Mouse (Mus musculus): ENCODE measurements around the gene Odf4. TPM values are rescaled to one million over a fixed set of nuclear protein-coding genes. Genes with fewer than 3 reads are reported as not detected.
"Not testable (repeated sequence)": the region's sequence is repeated elsewhere in the genome, so short reads cannot be mapped to it uniquely, and the experiment has no call there.

Gene Odf4
- not detected in 2 replicates for polyA plus RNA-seq (2015; fragmentation: Nextera tagmentation; extraction: Ambion mirVana)

DNA sequence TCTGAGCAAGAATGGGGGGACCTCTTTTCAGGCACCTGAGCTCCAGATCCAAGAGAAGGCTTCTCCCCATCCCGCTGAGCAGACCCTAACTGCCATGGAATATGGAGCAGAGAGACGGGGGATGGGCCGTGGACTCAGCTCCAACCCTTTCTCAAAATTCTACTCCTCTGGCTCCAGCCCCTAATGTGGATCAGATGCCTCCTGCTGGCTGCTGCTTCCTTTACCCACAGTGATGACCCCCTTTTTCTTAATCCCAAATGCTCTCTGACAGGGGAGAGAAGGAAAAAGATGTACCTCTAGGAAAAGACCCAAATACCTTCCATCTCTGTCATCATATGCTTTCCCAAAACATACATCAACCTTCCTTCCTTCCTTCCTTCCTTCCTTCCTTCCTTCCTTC, at the start of gene Odf4:
Odf4 (minus strand) TSS at position 101 of the 400 bp plus-strand sequence.
- no peaks in the 10 kb centered on the region for H3K36me3 ChIP-seq (ENCODE audit: insufficient read depth, low read length)
- WGBS = 73% methylated on average over 3 of the region's 3 CpGs
- H3K27ac ChIP-seq (ENCODE audit: low read length) = no peak within 1 kb of the TSS
- H3K9me3 ChIP-seq (ENCODE audit: low read length) = no peaks in the 10 kb centered on the region
- no peak within 1 kb of the TSS for H3K9ac ChIP-seq (replicated peaks; ENCODE audit: low read length)
- H3K4me1 ChIP-seq (ENCODE audit: insufficient read depth, low read length) = peaks cover 9% of the 10 kb centered on the region; the same call in 1 of the 2 replicates
- no peak for ATAC-seq (ENCODE audit: low FRiP score, low TSS enrichment)
- H3K27me3 ChIP-seq (ENCODE audit: insufficient read depth, low read length) = no peaks in the 10 kb centered on the region
- H3K4me2 ChIP-seq (replicated peaks; ENCODE audit: low read depth, low read length) = no peak within 1 kb of the TSS
- H3K4me3 ChIP-seq (ENCODE audit: low read length) = no peak within 1 kb of the TSS

DNA sequence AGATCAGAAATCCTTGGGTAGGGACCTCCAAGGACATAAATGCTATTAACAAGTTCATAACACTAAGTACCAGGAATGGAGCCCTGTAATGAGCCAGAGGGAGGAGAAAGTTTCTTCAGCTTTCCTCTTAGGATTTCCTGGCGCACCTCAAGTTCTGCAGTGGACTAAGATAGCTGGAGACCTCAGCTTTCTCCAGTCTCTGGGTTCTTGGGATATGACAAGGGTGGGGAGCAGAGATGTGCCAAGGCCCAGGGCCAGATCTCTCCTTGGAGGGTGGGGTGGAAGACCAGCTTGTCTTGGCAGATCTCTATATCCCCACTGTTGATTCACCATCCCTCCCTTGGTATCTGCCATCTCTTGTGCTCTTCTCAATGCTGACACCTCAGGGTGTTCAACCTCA, 48.7 kb upstream of the Odf4 start:
- H3K27me3 ChIP-seq (ENCODE audit: insufficient read depth, low read length) = no peaks in the 10 kb centered on the region
- H3K36me3 ChIP-seq (ENCODE audit: insufficient read depth, low read length) = no peaks in the 10 kb centered on the region
- H3K4me1 ChIP-seq (ENCODE audit: insufficient read depth, low read length) = peaks cover 7% of the 10 kb centered on the region
- H3K9ac ChIP-seq (replicated peaks; ENCODE audit: low read length) = no peak overlapping the region
- WGBS = 74% methylated on average over 1 of the region's 1 CpGs
- no peak overlapping the region for H3K4me3 ChIP-seq (ENCODE audit: low read length)
- H3K4me2 ChIP-seq (replicated peaks; ENCODE audit: low read depth, low read length) = no peak overlapping the region
- no peaks in the 10 kb centered on the region for H3K9me3 ChIP-seq (ENCODE audit: low read length)
- ATAC-seq (ENCODE audit: low FRiP score, low TSS enrichment) = no peak
- no peak overlapping the region for H3K27ac ChIP-seq (ENCODE audit: low read length)

DNA sequence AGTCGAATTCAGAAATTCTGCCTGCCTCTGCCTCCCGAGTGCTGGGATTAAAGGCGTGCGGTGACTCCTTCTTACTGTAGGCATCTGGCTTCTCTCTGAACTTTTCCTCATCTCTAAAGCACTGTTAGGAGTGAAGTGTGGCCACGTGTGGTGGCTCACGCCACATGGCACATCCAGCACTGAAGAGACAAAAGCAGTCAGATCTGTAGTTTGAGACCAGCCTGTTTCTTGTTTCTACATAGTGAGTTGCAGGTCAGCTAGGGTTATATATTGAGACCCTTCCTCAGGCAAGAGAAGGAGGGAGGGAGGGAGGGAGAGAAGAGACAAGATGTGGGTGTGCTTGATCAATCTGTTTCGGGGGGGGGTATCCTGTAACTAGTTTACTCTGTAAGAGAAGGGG, 48.2 kb upstream of the Odf4 start, which contains the start of gene Rangrf:
Rangrf (minus strand) TSS at position 101 of the 400 bp plus-strand sequence.
- ATAC-seq (ENCODE audit: low FRiP score, low TSS enrichment) = no peak
- peak within 1 kb of the TSS; percentile 75 for H3K4me2 ChIP-seq (replicated peaks; ENCODE audit: low read depth, low read length)
- H3K4me1 ChIP-seq (ENCODE audit: insufficient read depth, low read length) = peaks cover 10% of the 10 kb centered on the region
- peak within 1 kb of the TSS; percentile 61 for H3K9ac ChIP-seq (replicated peaks; ENCODE audit: low read length)
- no peaks in the 10 kb centered on the region for H3K27me3 ChIP-seq (ENCODE audit: insufficient read depth, low read length)
- H3K4me3 ChIP-seq (ENCODE audit: low read length) = peak within 1 kb of the TSS; percentile 56
- H3K9me3 ChIP-seq (ENCODE audit: low read length) = no peaks in the 10 kb centered on the region
- WGBS = 80% methylated on average over 7 of the region's 7 CpGs
- no peak within 1 kb of the TSS for H3K27ac ChIP-seq (ENCODE audit: low read length)
- H3K36me3 ChIP-seq (ENCODE audit: insufficient read depth, low read length) = no peaks in the 10 kb centered on the region

DNA sequence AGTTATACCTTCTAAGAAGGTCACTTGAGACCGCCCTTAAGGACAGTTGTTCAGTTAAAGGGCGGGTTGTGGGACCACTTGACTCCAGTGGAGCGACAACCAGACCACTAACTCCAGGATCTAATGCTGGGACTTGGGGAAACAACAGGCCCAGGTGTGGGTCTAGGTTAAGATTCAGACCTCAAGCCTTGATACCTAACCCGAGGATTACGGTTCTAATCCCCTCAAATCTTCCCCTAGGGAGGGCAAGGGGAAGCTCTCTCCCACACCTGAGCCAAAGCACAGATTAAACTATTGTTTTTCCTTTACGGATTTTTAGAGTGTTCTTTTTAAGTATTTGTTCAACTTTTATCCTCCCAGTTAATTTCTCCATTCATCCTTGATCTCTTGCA, 47.2 kb upstream of the Odf4 start:
- Histone ChIP-seq H3K4me1 (ENCODE audit: insufficient read depth, low read length) (peaks cover 10% of the 10 kb centered on the region), H3K9ac (replicated peaks; ENCODE audit: low read length) (peak overlapping the region; percentile 61), H3K27me3 (ENCODE audit: insufficient read depth, low read length) (no peaks in the 10 kb centered on the region), H3K9me3 (ENCODE audit: low read length) (no peaks in the 10 kb centered on the region), H3K4me3 (ENCODE audit: low read length) (peak overlapping the region; percentile 56), H3K4me2 (replicated peaks; ENCODE audit: low read depth, low read length) (peak overlapping the region; percentile 75), H3K27ac (ENCODE audit: low read length) (no peak overlapping the region), H3K36me3 (ENCODE audit: insufficient read depth, low read length) (no peaks in the 10 kb centered on the region)
- ATAC-seq (ENCODE audit: low FRiP score, low TSS enrichment) = no peak
- WGBS = 33% methylated on average over 6 of the region's 6 CpGs

DNA sequence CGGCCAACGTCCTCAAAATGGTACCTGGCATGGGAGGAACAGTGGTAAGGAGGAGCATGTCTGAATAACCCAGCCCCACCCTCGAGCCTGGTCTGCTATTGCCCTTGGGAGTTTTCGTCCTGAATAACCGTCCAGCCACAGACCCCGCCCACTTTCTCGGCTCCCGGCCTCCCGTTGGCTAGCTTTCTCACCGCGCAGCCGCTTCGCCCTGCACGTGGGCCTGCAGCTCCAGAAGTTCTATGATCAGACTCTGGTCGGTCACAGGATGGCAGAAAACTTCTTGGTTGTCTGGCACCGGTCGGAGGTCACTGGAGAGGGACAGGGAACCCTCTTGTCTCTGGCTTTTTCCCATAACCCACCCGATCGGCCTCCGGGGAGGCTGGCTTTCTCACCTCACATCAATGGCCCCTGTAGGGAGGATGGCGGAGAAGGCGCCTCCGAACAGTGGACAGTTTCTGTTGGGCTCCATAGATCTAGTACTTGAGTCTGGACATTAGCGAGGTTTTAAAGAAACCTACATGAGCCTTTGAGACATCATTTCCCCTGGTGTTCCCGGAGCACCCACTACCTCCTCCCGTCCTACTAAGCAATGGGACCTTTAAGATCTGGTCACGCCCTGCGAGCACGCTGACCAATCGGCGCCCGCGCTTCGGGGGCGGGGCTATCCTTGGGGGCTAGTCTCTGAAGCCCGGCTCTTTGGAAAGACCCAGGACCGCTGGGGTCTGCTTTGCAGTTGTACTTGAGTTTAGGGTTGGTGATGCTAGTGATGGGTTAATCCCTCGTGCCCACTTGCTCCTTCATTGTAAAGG, 46.6 kb upstream of the Odf4 start:
- peak overlapping the region; percentile 56 for H3K4me3 ChIP-seq (ENCODE audit: low read length)

DNA sequence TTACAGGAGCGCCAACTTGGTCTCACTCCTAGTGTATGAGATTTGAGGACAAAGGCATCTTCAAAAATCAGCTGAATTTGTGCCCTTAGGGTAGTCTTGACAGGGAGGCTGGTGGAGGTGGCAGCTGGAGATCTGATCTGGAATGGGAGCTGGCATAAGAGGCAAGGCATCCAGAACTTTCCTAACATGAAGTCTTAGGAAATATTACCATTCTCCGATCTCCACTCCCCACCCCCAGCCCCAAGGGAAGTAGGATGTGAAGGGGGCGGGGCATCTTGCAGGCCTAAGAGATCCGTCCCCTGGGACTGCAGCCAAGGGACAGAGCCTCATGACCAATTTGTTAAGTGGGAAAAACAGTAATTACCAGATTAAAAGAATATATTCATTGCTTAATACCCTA, 43.4 kb upstream of the Odf4 start:
- no peak overlapping the region for H3K27ac ChIP-seq (ENCODE audit: low read length)
- no peak overlapping the region for H3K4me3 ChIP-seq (ENCODE audit: low read length)
- H3K9me3 ChIP-seq (ENCODE audit: low read length) = no peaks in the 10 kb centered on the region
- no peak overlapping the region for H3K4me2 ChIP-seq (replicated peaks; ENCODE audit: low read depth, low read length)
- no peak for ATAC-seq (ENCODE audit: low FRiP score, low TSS enrichment)
- WGBS = 71% methylated on average over 4 of the region's 4 CpGs
- H3K36me3 ChIP-seq (ENCODE audit: insufficient read depth, low read length) = no peaks in the 10 kb centered on the region
- H3K4me1 ChIP-seq (ENCODE audit: insufficient read depth, low read length) = peaks cover 17% of the 10 kb centered on the region
- no peak overlapping the region for H3K9ac ChIP-seq (replicated peaks; ENCODE audit: low read length)
- no peaks in the 10 kb centered on the region for H3K27me3 ChIP-seq (ENCODE audit: insufficient read depth, low read length)

More for the DNA sequence above, 46.6 kb upstream of the Odf4 start:
- peak; percentile 91 for ATAC-seq (ENCODE audit: low FRiP score, low TSS enrichment)
- not testable (repeated sequence) for H3K27me3 ChIP-seq (ENCODE audit: insufficient read depth, low read length); H3K9me3 ChIP-seq (ENCODE audit: low read length); H3K27ac ChIP-seq (ENCODE audit: low read length); H3K36me3 ChIP-seq (ENCODE audit: insufficient read depth, low read length)
- WGBS = under 1% methylated on average over 37 of the region's 38 CpGs
- H3K4me2 ChIP-seq (replicated peaks; ENCODE audit: low read depth, low read length) = peak overlapping the region; percentile 75
- H3K4me1 ChIP-seq (ENCODE audit: insufficient read depth, low read length) = peaks cover 14% of the 10 kb centered on the region
- peak overlapping the region; percentile 62 for H3K9ac ChIP-seq (replicated peaks; ENCODE audit: low read length)

DNA sequence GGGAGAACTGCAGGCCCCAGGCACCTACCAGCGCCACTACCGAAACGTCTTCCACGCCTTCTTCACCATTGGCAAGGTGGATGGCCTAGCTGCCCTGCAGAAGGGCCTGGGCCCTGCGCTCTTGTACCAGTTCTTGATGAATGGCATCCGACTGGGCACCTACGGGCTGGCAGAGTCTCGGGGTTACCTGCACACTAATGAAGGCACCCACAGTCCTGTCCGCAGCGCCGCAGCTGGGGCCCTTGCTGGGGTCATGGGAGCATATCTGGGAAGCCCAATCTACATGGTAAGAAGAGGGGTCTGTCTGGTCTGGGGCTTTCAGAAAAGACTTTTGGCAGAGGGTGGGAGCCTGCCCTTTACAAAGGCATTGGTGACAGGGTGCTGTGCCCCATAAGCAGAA, 41.9 kb upstream of the Odf4 start:
- Histone ChIP-seq H3K4me3 (ENCODE audit: low read length) (peak overlapping the region; percentile 63; the same call in 1 of the 2 replicates), H3K9ac (replicated peaks; ENCODE audit: low read length) (peak overlapping the region; percentile 63; the same call in 1 of the 2 replicates)

DNA sequence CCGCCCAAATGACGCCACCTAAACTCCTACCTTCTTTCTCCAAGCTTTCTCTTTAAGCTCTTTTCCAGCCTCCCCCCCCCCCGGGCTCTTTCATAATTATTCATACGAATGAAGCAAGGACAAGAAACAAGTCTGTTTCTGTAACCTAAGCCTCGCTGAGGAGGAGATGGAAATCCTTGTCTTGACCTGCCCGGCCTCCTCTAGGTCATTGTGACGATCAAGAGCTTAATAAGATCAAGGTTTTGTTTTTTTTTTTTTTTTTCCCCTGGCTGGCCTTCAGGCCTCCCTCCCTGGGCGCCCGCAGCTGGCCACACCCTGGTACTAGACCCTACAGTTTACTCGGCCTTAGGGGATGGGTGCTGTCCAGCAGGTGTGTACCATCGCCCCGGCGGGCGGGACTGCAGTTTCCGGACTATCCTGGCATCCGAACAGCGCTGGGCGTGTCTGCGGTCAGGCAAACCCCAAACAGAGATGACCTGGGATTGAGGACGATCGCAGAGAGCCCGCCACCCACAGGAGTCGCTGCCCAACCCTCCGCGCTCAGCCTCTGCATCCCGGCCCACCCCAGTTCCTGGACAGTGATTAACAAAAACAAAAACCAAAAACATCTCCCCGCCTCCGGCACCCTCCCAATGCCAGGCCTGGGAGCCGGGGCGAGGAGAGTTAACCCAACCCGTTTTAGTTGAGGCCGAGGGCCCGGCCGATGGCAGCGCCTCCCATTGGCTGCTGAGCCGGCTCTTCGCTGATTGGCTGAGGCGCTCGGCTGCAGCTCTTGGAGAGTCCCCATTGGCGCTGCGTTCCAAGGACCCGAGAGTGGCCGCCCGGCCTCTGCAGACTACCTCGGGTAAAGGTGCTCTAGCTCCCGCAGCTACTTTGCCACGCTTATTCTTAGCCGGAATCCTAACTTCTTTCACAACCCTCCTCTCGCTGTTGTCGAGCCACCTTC, 40.7 kb upstream of the Odf4 start, which contains the start of gene Slc25a35:
Slc25a35 (plus strand) TSS at position 795 of the 946 bp plus-strand sequence.
- peak within 1 kb of the TSS; percentile 92 for H3K4me2 ChIP-seq (replicated peaks; ENCODE audit: low read depth, low read length)
- peak within 1 kb of the TSS; percentile 63 for H3K4me3 ChIP-seq (ENCODE audit: low read length)
- peaks cover 10% of the 10 kb centered on the region for H3K4me1 ChIP-seq (ENCODE audit: insufficient read depth, low read length)
- H3K9me3 ChIP-seq (ENCODE audit: low read length) = no peaks in the 10 kb centered on the region
- WGBS = under 1% methylated on average over 50 of the region's 50 CpGs
- peak within 1 kb of the TSS; percentile 64 for H3K9ac ChIP-seq (replicated peaks; ENCODE audit: low read length)
- ATAC-seq (ENCODE audit: low FRiP score, low TSS enrichment) = peak; percentile 96
- H3K27me3 ChIP-seq (ENCODE audit: insufficient read depth, low read length) = no peaks in the 10 kb centered on the region
- no peaks in the 10 kb centered on the region for H3K36me3 ChIP-seq (ENCODE audit: insufficient read depth, low read length)
- peak within 1 kb of the TSS; percentile 15; the same call in 1 of the 2 replicates for H3K27ac ChIP-seq (ENCODE audit: low read length)

More for the DNA sequence above, 41.9 kb upstream of the Odf4 start:
- Histone ChIP-seq H3K4me1 (ENCODE audit: insufficient read depth, low read length) (peaks cover 15% of the 10 kb centered on the region), H3K4me2 (replicated peaks; ENCODE audit: low read depth, low read length) (peak overlapping the region; percentile 92; the same call in 1 of the 2 replicates), H3K27ac (ENCODE audit: low read length) (no peak overlapping the region), H3K36me3 (ENCODE audit: insufficient read depth, low read length) (no peaks in the 10 kb centered on the region), H3K9me3 (ENCODE audit: low read length) (no peaks in the 10 kb centered on the region), H3K27me3 (ENCODE audit: insufficient read depth, low read length) (no peaks in the 10 kb centered on the region)
- no peak for ATAC-seq (ENCODE audit: low FRiP score, low TSS enrichment)
- WGBS = 84% methylated on average over 11 of the region's 11 CpGs

DNA sequence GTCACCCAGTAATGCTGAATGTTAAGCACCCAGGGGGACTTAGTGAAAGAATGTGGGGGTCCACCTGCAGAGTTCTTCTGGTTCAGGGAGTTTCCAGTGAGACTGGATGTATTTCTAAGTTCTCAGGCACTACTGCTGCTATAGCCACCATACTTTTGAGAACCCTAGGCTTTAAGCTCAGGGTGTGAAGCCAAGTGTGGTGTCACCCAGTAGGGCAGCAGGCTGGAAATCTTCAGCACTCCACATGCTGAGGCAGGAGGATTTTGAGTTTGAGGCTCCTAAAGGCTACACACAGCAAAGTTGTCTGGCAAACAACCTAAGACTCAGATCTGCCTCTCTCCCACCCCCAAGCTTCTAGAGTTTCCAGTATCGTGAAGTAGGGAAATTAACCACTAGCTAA, 39.7 kb upstream of the Odf4 start:
- Histone ChIP-seq H3K4me2 (replicated peaks; ENCODE audit: low read depth, low read length) (no peak overlapping the region), H3K27me3 (ENCODE audit: insufficient read depth, low read length) (no peaks in the 10 kb centered on the region), H3K9me3 (ENCODE audit: low read length) (no peaks in the 10 kb centered on the region), H3K4me3 (ENCODE audit: low read length) (no peak overlapping the region), H3K4me1 (ENCODE audit: insufficient read depth, low read length) (peaks cover 10% of the 10 kb centered on the region), H3K27ac (ENCODE audit: low read length) (no peak overlapping the region), H3K9ac (replicated peaks; ENCODE audit: low read length) (no peak overlapping the region), H3K36me3 (ENCODE audit: insufficient read depth, low read length) (no peaks in the 10 kb centered on the region)
- 21% methylated on average over 1 of the region's 1 CpGs for WGBS
- ATAC-seq (ENCODE audit: low FRiP score, low TSS enrichment) = no peak

Data from kidney, embryonic 16.5 days (tissue).